Mouse (Mus musculus): Measurements from ENCODE around the gene Gpx4.

DNA sequence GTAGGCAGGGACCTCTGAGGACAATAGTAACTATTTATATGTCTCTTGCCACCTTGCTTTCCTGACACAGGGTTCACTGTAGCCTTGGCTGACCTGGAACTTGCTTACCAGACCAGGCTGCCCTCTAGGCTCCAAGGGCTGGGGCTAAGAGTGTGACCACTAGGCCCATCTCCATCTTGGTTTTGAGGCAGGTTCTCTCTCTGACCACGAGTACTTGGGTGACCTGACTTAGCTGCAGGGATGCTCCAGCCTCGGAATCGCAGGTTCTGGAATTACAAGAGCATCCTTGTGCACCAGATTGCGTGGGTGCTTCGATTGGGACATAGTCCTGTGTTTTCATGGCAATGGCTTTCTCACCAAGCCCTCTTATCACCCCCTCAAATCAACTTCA is 5.4 kb downstream of the Gpx4 start:
- TF ChIP-seq CTCF (IDR thresholded peaks at IDR 0.05) (no peak), POLR2A (IDR thresholded peaks at IDR 0.05; ENCODE audit: insufficient read depth, low read depth, low read length) (no peak), EP300 (IDR thresholded peaks at IDR 0.05; ENCODE audit: insufficient read depth, low read depth, low read length) (no peak)

Measured in heart, adult 2 months (tissue).